Mouse (Mus musculus) limb, embryonic 12.5 days (tissue): ENCODE data around the gene Khdrbs1. TPM values are rescaled to one million over a fixed set of nuclear protein-coding genes. Genes with fewer than 3 reads are reported as not detected.
"Not testable (repeated sequence)": the region's sequence is repeated elsewhere in the genome, so short reads cannot be mapped to it uniquely, and the experiment has no call there.

ENCODE experiments used
- ATAC-seq: fragments of 200-750 bp; cut with Nextera tagmentation; 2 replicates; pipeline ENCODE4 v1.8.0; 2017; ENCODE audit warnings: low read depth, moderate TSS enrichment; ENCODE audit not compliant: insufficient number of reproducible peaks, insufficient read depth, low FRiP score, low TSS enrichment
- H3K27ac ChIP-seq: fragments of 300-500 bp; sonication (generic); 2 replicates; pipeline ENCODE4 v1.5.1; 2016; ENCODE audit warnings: mild to moderate bottlenecking, moderate library complexity
- H3K27me3 ChIP-seq: fragments of 300-500 bp; sonication (generic); 2 replicates; pipeline ENCODE4 v1.6.1; 2016; ENCODE audit warnings: mild to moderate bottlenecking, moderate library complexity
- H3K36me3 ChIP-seq: fragments of 300-500 bp; sonication (generic); 2 replicates; pipeline ENCODE4 v1.6.1; 2016; ENCODE audit warnings: mild to moderate bottlenecking, moderate library complexity
- H3K4me1 ChIP-seq: fragments of 300-500 bp; sonication (generic); replicated peaks from 2 replicates; pipeline ENCODE4 v1.6.1; 2016
- H3K4me2 ChIP-seq: fragments of 300-500 bp; sonication (generic); 2 replicates; pipeline ENCODE4 v1.6.1; 2016; ENCODE audit warnings: mild to moderate bottlenecking, moderate library complexity
- H3K4me3 ChIP-seq: fragments of 300-500 bp; sonication (generic); replicated peaks from 2 replicates; pipeline ENCODE4 v1.5.1; 2016; ENCODE audit warnings: mild to moderate bottlenecking
- H3K9ac ChIP-seq: fragments of 300-500 bp; sonication (generic); replicated peaks from 2 replicates; pipeline ENCODE4 v1.6.1; 2016; ENCODE audit warnings: mild to moderate bottlenecking, moderate library complexity
- H3K9me3 ChIP-seq: fragments of 300-500 bp; sonication (generic); 2 replicates; pipeline ENCODE4 v1.6.1; 2016; ENCODE audit warnings: mild to moderate bottlenecking, moderate library complexity
- WGBS: fragments of 180-500 bp; shearing (Covaris S2); methylation state at CpG from one replicate; pipeline ENCODE4 v1.1.7; 2016; 5-methylcytosine and 5-hydroxymethylcytosine counted together
- polyA plus RNA-seq: library from polyadenylated mRNA; unstranded; fragments of >200 nt; fragmentation: Nextera tagmentation; extraction: Ambion mirVana; gene quantifications from 2 replicates; pipeline ENCODE4 v1.2.1, GENCODE M21; 2016

Khdrbs1 gene
- polyA plus RNA-seq, 1 experiment from 2014 or later = 204 TPM

GRCm38 (mm10) chr4:129743494-129743893 is 1.4 kb upstream of the Khdrbs1 start:
- peak overlapping the region; percentile 99 for H3K27ac ChIP-seq
- ATAC-seq = no peak
- peak overlapping the region; percentile 59 for H3K4me2 ChIP-seq
- H3K36me3 ChIP-seq = peaks cover 4% of the 10 kb centered on the region
- no peak overlapping the region for H3K9ac ChIP-seq
- H3K4me1 ChIP-seq = peaks cover 19% of the 10 kb centered on the region
- peak overlapping the region; percentile 100 for H3K4me3 ChIP-seq
- H3K9me3 ChIP-seq = no peaks in the 10 kb centered on the region
- no peaks in the 10 kb centered on the region for H3K27me3 ChIP-seq
- 32% methylated on average over 2 of the region's 2 CpGs for WGBS

GRCm38 (mm10) chr4:129743010-129743390 is 897 bp upstream of the Khdrbs1 start:
- H3K9me3 ChIP-seq = no peaks in the 10 kb centered on the region
- H3K9ac ChIP-seq = peak overlapping the region; percentile 87
- H3K4me2 ChIP-seq = peak overlapping the region; percentile 59
- H3K27me3 ChIP-seq = no peaks in the 10 kb centered on the region
- H3K27ac ChIP-seq = peak overlapping the region; percentile 99
- H3K36me3 ChIP-seq = peaks cover 7% of the 10 kb centered on the region
- ATAC-seq = no peak
- 7% methylated on average over 7 of the region's 7 CpGs for WGBS
- H3K4me3 ChIP-seq = peak overlapping the region; percentile 100
- peaks cover 19% of the 10 kb centered on the region for H3K4me1 ChIP-seq

GRCm38 (mm10) chr4:129741974-129742231 is 200 bp downstream of the Khdrbs1 start:
- H3K27ac ChIP-seq = peak overlapping the region; percentile 99
- H3K27me3 ChIP-seq = no peaks in the 10 kb centered on the region
- peak overlapping the region; percentile 83 for H3K4me2 ChIP-seq
- H3K9me3 ChIP-seq = no peaks in the 10 kb centered on the region
- peak; percentile 58 for ATAC-seq
- peak overlapping the region; percentile 100 for H3K9ac ChIP-seq
- 1% methylated on average over 33 of the region's 34 CpGs for WGBS
- peaks cover 14% of the 10 kb centered on the region for H3K36me3 ChIP-seq
- peak overlapping the region; percentile 100 for H3K4me3 ChIP-seq
- peaks cover 24% of the 10 kb centered on the region for H3K4me1 ChIP-seq

DNA sequence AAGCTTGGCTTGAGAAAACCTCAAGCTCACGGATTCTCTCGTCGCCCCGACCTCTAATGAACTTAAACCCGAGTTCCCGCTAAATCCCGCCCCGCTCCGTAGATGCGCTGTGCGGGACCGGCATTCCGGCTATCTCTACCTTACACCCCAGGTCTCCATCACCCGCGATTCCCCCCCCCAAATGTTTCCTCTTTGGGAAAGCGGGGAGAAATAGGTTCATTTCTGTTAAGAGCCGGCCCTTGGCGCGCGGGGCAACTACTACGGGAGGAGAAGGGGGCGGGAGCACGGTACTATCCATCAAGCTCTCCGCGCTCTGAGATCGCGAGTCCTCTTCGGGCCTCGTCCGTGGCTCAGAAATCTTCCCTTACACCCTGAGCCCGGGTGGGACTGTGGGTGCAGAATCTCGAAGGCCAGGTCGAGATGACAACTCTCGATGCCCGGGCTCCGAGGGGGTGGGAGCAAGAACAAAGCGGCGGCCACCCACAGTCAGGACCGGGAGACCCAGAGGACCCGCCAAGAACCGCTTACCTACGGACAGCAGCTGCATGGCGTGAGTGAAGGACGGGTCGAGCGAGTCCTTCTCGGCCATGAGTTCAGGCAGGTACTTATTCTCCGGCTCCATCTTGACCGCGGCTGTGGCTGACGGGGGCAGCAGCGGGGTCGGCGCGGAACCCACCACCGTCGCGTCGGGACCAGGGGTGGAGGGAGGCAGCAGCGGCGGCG is 691 bp downstream of the Khdrbs1 start:
- Histone ChIP-seq H3K27me3 (no peaks in the 10 kb centered on the region), H3K27ac (peak overlapping the region; percentile 99), H3K4me2 (peak overlapping the region; percentile 83), H3K36me3 (peaks cover 14% of the 10 kb centered on the region), H3K4me1 (peaks cover 24% of the 10 kb centered on the region), H3K9me3 (no peaks in the 10 kb centered on the region), H3K4me3 (peak overlapping the region; percentile 100), H3K9ac (peak overlapping the region; percentile 100)
- no peak for ATAC-seq
- under 1% methylated on average over 62 of the region's 62 CpGs for WGBS

DNA sequence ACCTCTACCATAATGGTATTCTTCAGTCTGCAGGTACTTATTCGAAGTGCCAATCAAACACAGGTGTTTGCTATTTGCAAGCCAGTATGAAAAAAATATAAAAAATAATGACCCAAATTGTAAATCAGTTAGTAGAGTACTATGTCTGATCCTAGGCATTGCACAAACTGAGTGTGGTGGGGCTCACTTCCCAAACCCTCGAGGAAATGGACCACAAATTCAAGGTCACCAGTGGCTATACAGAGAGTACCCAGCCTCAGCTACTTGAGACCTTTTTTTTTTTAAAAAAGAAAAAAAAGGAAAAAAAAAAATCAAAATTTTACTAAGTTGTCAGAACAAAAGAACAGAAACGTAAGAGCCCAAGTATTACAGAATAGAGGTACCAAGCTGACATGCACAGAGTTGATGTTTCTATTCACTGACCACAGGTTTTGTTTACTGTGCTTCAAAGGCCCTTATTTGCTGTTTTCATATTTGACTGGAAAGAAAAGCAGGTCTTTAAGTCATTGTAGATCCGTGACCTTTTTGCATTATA is 2.9 kb downstream of the Khdrbs1 start:
- no peak overlapping the region for H3K9ac ChIP-seq
- H3K9me3 ChIP-seq = no peaks in the 10 kb centered on the region
- H3K4me3 ChIP-seq = peak overlapping the region; percentile 100
- no peaks in the 10 kb centered on the region for H3K27me3 ChIP-seq
- no peak for ATAC-seq
- no peak overlapping the region for H3K27ac ChIP-seq
- peak overlapping the region; percentile 83 for H3K4me2 ChIP-seq
- WGBS = 73% methylated on average over 4 of the region's 4 CpGs
- H3K4me1 ChIP-seq = peaks cover 24% of the 10 kb centered on the region
- peaks cover 17% of the 10 kb centered on the region for H3K36me3 ChIP-seq

- H3K9me3 ChIP-seq = no peaks in the 10 kb centered on the region
- no peak overlapping the region for H3K4me3 ChIP-seq
- WGBS = 76% methylated on average over 1 of the region's 1 CpGs
- no peak for ATAC-seq
- H3K4me1 ChIP-seq = peaks cover 16% of the 10 kb centered on the region
- peaks cover 23% of the 10 kb centered on the region for H3K36me3 ChIP-seq
- H3K9ac ChIP-seq = no peak overlapping the region
- no peaks in the 10 kb centered on the region for H3K27me3 ChIP-seq
- H3K27ac ChIP-seq = no peak overlapping the region
- H3K4me2 ChIP-seq = 0 out of 2 replicates have a peak overlapping the region, but pooled peaks have one; percentile 2
Observed at GRCm38 (mm10) chr4:129736173-129736572, 5.9 kb downstream of the Khdrbs1 start.

GRCm38 (mm10) chr4:129735485-129735884 is 6.6 kb downstream of the Khdrbs1 start:
- peaks cover 15% of the 10 kb centered on the region for H3K4me1 ChIP-seq
- not testable (repeated sequence) for H3K27me3 ChIP-seq, H3K4me3 ChIP-seq, H3K4me2 ChIP-seq, H3K9me3 ChIP-seq, H3K9ac ChIP-seq, H3K27ac ChIP-seq, ATAC-seq
- peaks cover 27% of the 10 kb centered on the region for H3K36me3 ChIP-seq
- 89% methylated on average over 4 of the region's 4 CpGs for WGBS

- Histone ChIP-seq H3K27me3 (no peaks in the 10 kb centered on the region), H3K4me3 (no peak overlapping the region), H3K4me1 (no peaks in the 10 kb centered on the region), H3K36me3 (peaks cover 53% of the 10 kb centered on the region), H3K9ac (no peak overlapping the region), H3K4me2 (no peak overlapping the region), H3K27ac (no peak overlapping the region), H3K9me3 (no peaks in the 10 kb centered on the region)
- ATAC-seq = no peak
- 92% methylated on average over 5 of the region's 5 CpGs for WGBS
Observed at GRCm38 (mm10) chr4:129731423-129731822, 10.7 kb downstream of the Khdrbs1 start.

- Histone ChIP-seq H3K27me3 (no peaks in the 10 kb centered on the region), H3K4me3 (no peak overlapping the region), H3K4me1 (no peaks in the 10 kb centered on the region), H3K4me2 (no peak overlapping the region), H3K9ac (no peak overlapping the region), H3K36me3 (peaks cover 86% of the 10 kb centered on the region), H3K27ac (no peak overlapping the region), H3K9me3 (no peaks in the 10 kb centered on the region)
- ATAC-seq = no peak
- 88% methylated on average over 9 of the region's 9 CpGs for WGBS
Observed at GRCm38 (mm10) chr4:129716310-129716709, 25.8 kb downstream of the Khdrbs1 start.

DNA sequence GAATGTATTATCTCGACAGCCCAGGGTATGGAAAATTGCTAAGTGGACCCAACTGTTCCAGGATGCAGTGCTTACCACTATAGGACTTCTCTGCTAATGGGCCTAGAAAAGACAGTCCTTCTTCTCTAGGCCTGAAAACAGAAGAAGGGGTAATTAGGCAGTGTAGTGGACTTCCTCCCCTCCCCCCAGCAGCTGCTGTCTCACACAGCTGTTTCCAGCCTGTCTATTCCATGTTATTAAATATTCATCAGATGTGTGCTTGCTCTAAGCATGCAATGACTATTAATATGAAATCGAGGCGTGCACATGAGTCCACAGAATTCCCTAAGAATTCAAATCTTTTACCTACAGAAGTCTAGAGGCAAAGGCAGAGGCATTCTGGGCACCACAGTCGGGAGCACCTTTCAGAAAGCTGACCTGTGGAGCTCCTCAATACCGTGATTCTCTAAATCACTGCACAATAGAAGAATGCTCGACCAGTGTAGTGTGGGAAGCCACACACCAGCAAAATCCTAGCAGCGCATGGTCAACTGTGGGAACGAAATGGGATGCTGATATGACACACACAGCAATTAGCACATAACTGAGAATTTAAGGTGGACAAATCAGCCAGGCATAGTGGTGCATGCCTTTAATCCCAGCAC is 32.5 kb downstream of the Khdrbs1 start:
- Histone ChIP-seq H3K9ac (no peak overlapping the region), H3K27me3 (no peaks in the 10 kb centered on the region), H3K27ac (no peak overlapping the region), H3K36me3 (peaks cover 98% of the 10 kb centered on the region), H3K4me3 (no peak overlapping the region), H3K9me3 (no peaks in the 10 kb centered on the region), H3K4me1 (no peaks in the 10 kb centered on the region), H3K4me2 (no peak overlapping the region)
- no peak for ATAC-seq
- WGBS = 90% methylated on average over 8 of the region's 8 CpGs

GRCm38 (mm10) chr4:129706750-129707149 is 35.4 kb downstream of the Khdrbs1 start:
- H3K27me3 ChIP-seq = no peaks in the 10 kb centered on the region
- peaks cover 22% of the 10 kb centered on the region for H3K4me1 ChIP-seq
- no peak overlapping the region for H3K4me3 ChIP-seq
- ATAC-seq = no peak
- H3K9ac ChIP-seq = no peak overlapping the region
- 0 out of 2 replicates have a peak overlapping the region, but pooled peaks have one; percentile 23 for H3K27ac ChIP-seq
- peaks cover 98% of the 10 kb centered on the region for H3K36me3 ChIP-seq
- 77% methylated on average over 3 of the region's 3 CpGs for WGBS
- no peak overlapping the region for H3K4me2 ChIP-seq
- no peaks in the 10 kb centered on the region for H3K9me3 ChIP-seq
